Mouse (Mus musculus) spleen, postnatal 36 days (tissue): ENCODE results near the gene Kif7.

Experiments
- DNase-seq, 2 experiments: peaks; one replicate each; pipeline ENCODE4 v3.0.0; 2022; ENCODE audit warnings: low spot score in 2 of 2, mixed read lengths in 1 of 2

Kif7 gene

DNA sequence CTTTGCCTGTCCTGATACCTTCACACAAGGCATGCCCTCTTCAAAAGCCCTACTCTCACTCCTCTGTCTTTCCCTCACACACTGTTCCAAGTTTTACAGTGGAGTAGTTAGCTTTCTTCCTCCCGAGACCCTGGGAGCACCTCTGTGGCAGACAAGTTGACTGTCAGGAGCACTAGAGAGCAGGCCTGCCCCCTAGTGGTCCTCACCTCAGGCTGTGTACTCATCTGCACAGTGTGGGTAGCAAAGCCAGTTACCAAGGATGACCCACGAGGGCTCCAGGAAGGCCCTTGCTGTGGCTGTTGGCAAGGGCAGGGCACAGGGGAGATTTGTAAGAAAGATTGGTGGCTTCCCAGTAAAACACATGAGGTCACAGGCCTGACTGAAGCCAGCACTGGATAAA lies 11.6 kb upstream of the Kif7 start:
- DNase-seq = peak in 1 of 2 experiments; percentile 25

DNA sequence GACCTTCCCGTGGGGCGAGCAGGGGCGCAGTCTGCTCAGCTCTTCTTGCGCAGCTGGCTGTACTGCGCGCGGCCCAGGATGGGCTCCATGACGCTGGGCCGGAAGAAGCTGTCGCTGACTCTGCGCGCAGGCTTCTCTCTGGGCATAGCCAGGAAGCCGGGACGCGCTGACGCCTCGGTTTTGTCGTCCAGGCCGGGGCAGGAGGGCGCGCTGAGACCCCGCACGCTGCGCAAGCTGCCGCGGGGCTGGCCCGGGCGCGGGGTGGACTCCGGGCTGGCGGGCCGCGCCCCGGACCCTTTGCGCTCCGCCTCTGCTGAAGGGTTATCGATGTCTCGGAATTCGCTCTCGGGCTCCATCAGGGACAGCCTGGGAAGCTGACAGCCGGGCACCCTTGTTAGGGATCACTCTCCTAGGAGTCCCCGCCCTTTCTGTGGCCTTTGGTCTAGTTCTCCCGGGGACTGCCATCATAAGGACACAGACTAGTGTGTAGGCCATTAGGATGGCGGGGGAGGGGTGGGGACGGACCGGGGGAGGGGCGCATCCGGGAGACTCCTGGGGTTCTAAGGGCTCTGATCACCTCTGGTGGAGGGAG lies 6.0 kb upstream of the Kif7 start:
- peak in 1 of 2 experiments; percentile 14 for DNase-seq

DNA sequence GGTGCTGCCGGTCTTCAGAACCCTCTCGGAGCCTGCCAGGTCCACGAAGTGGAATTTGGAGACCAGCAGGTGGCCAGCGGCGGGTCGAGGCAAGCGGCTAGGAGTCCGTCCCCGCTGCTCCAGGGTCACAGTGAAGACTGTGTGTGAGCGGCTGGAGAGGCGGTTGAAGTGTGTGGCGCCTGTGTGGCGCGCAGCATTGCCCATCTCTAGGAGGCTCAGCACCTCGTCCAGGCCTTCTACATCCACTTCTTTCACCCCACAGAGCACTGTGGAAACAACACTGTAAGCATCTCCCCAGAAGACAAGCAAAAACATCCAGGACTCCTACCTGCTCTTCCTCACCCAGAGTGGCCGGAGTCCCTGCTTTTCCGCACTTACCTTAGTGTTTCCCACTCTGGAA lies 4.7 kb downstream of the Kif7 start:
- DNase-seq = no peak

DNA sequence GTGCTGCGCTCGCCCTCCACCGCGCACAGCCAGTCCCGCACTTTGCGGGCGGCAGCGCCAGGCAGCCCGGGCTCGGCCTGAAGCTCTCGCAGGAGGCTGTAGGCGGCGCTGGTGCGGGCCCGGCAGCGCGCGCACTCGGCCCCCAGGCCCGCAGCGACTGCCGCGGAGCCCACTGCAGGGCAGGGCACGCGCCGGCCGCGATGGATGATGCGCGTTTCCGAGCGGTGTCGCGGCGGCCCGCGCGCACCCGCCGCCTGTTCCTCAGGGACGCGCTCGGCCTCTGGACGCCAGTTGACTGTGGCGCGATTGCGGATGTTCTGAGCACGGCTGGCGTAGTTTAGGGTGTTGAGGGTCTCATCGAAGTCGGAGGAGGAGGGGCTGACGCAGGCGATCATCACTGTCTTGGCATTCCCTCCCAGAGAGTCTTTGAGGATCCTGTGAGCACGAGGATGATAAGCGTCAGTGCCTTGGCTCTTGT lies 5.4 kb downstream of the Kif7 start:
- DNase-seq = no peak

DNA sequence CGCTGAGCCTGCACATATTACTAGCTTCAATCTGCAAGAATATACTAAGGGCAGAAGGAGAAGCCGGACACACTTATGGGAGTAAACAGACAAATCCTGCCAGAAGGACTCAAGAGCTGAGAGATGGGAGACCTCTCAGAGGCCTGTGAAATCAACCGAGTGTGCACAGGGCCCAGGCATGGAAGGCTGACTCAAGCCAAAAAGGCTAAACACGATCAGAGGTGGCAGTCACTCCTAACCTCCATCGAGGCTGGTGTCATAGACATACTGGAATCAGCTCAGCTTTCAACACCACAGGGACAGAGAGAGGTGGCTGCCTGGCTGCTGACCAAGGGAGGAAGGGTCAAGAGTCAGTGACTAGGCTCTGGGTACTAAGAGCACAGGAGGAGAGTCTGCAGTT lies 10.3 kb downstream of the Kif7 start:
- DNase-seq = no peak

DNA sequence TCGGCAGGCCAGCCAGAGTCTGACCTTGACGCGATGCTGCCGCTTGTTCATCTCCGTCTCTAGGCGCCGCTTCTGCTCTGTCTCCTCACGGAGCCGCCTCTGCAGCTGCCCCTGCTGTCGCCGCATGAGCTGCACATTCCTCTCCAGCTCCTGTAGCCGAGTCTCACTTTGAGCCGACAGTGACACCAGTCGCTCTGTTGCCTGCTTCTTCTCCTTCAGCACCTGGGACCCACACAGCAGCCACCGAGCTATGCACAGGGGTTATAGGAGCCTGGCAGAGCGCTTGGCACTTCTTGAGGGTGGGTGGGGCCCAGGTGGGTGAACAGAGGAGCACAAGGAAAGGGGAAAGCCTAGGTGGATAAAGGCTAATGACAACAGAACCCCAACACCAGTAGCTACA lies 12.8 kb downstream of the Kif7 start:
- DNase-seq = no peak

DNA sequence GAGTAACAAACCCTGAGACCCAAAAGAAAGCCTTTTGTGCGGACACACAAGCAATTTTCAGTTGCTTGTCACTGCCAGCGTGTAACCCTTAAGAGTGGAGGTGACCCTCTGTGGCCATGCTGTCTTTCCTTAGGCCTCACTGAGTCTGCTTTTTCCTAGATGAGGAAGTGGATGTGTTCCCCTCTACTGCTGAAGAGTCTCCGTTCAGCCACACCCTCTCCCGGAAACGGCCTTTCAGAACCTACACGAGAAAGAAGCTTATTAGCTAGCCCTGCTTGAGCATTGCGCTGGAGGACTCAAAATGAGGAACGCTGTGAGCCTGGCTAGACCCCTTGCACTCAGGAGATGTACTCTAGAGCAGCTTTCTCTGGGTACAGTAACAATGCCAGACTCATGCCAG lies 19.0 kb downstream of the Kif7 start:
- DNase-seq = no peak

DNA sequence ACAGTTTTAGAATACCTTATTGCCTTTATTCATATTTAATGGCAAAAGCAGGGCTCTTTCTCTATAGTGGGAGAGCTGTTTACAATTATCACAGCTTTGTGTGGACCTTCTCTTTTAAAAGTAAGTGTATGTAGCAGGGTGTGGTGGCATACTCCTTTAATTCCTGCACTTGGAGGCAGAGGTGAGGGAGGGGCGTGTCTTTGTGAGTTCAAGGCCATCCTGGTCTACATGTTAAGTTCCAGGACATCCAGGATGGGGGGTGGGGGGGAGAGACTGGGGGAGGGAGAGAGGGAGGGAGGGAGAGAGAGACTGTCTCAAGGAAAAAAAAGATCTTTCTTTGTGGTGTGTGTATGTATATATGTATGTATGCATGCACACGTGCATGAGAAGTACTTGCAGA lies 35.3 kb downstream of the Kif7 start:
- DNase-seq = no peak

DNA sequence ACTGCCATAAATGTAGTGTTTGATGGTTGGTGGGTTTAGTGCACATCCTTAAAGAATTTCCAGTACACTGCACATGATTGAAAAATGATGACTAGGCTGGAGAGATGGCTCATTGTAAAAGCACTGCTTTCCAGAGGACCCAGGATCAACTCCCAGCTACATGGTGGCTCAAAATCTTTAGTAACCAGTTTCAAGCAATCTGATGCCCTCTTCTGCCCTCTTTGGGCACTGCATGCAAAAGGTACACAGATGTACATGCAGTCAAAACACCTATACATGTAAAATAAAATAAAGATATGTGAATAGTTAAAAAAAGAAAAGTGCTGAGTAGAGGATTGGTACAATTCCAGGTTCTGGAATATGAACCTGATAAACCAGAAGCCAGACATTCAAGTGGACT lies 36.3 kb downstream of the Kif7 start:
- no peak for DNase-seq

DNA sequence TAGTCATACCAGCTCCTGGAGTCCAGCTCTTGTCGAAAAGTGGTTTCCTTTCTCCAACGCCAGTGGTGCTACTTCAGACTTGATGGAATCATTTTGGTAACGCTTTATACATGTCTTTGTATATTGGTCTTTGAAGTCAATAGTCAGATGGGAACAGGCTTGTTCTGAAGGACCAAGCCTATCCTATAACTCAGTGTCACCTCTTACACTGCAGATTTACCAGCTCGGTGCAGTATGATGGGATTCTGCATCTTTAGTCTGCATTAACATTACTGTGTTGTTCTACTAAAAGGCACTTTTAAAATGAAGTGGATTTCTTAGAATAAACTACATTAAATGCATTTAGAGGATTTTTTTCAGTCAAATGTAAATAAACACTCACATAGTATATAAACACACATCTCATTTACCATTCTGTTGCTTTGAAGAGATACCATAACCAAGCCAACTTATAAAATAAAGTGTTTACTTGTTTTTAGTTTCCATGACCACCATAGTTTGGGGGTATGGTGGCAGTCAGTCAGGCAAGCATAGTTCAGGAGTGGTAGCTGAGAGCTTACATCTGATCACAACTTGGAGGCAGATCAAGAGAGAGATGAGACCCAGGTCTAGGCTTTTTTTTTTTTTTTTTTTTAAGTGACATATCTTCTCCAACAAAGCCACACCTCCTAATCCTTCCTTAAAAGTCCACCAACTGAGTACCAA lies 44.5 kb downstream of the Kif7 start:
- no peak for DNase-seq

DNA sequence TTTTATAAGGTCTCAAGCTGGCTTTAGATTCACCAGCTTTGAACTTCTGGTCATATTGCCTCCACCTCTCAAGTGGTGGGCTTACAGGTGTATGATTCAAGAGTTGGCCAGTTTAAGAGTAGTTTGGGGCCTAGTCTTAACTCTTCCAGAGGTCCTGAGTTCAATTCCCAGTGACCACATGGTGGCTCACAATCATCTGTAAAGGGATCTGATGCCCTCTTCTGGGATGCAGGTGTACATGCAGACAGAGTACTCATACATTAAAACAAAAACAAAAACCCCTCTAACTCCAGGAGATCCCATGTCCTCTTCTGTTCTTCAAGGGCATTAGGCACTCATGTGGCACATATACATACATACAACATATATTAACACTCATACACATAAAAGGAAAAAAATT lies 48.8 kb downstream of the Kif7 start:
- no peak for DNase-seq

DNA sequence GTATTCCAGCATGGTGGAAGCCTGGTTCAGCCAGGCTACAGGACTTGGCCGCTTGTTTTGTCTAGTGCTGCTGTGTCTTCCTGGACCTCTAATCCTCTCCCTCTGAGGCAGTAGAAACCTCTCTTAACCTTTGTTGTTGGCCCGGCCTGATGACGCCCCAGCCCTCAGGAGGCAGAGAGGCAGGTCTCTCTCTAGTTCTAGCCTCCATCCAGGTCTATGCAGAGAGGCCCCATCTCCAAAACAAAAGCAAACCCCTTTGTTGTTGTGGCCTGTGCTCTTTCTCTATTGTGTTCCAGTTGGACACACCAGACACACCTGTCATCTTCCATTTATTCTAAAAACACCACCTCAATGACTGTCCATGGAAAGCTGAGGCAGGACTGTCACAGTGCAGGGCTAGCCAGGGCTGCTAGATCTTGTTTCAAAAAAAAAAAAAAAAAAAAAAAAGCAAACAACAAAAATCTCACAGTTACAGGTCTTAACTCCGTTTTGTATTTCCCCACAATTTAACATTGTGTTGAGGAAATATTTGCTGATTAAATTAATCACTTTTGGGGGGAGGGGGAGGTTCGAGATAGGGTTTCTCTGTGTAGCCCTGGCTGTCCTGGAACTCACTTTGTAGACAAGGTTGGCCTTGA lies 54.1 kb downstream of the Kif7 start:
- no peak for DNase-seq

DNA sequence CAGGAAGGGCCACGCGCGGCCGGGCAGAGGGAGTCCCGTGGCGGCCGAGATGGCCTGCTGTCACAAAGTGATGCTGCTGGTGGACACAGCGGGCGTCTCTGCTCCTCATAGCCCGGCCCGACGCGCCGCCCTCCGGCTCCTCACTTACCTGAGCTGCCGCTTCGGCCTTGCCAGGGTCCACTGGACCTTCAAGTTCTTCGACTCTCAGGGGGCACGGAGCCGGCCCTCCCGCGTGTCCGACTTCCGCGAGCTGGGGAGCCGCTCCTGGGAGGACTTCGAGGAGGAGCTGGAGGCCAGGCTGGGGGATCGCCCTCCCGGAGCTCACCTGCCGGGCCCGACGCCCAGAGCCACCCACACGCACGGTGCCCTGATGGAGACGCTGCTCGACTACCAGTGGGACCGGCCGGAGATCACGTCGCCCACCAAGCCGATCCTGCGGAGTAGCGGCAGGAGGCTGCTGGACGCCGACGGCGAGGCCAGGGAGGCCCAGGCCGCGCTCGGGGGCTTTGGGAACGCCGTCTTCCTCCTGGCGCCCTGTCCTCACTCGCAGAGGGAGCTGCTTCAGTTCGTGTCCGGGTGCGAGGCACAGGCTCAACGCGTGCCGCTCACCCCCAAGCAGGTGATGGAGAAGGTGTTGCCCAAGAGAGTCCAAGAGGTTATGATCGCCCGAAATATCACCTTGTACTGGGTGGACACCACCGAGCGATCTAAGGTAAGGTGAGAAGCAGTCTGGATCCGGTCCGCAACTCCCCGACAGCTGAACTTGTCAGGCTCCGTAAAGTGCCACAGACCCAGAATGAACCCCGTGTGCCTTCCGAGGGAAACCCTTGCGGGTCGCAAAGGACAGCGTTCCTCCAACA lies 55.0 kb downstream of the Kif7 start:
- DNase-seq = no peak

DNA sequence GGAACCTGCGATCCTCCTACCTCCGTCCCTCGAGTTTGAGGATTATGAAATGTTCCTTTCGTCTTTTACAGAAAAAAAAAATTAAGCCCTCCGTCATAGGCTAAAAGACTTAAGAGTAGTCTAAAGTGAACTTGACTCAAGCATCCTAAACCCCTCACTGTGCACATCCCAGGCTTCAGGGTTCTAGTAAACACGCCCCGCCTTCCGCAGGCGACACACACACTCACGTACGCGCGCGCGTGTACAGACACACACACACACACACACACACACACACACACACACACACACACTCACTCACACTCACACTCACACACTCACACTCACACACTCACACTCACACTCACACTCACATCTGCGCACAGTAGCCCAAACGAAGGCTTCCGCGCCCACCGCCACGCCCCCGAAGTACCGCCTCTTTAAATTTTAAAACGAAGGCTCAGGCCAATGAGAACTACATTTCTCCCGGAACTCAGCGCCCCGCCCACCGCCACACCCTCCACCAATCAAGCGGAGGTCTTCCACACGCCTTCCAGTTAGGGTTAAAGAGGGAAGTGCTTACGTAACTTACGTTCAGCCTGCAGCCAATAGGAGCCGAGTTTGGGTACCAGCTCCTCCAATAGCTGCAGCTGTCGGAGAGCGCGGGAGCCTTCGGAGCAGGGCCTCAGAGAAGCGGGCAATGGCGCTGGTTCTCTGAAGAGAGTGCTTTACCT lies 55.8 kb downstream of the Kif7 start, which contains the start of gene Ticrr:
TSS of gene Ticrr (plus strand) at position 619 of the 713 bp plus-strand sequence.
- DNase-seq = peak; percentile 97 to 99

DNA sequence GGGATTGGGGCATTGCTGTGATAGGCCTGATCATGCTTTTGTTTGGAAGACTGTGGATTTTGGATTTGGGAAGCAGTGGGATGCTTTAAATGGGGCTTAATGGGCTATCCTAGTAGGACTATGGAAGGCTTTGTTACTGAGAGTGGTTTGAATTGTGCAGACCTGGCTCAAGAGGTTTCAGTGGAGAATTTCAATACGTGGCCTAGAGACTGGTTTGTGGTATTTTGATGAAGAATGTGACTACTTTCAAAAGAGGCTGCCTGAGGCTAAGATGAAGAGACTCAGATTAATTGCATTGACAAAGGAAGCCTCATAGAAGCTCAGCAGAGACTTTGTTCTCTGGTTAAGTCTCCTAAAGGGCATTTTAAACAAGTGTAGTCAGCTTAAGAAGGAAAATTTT lies 60.9 kb downstream of the Kif7 start:
- DNase-seq = no peak

DNA sequence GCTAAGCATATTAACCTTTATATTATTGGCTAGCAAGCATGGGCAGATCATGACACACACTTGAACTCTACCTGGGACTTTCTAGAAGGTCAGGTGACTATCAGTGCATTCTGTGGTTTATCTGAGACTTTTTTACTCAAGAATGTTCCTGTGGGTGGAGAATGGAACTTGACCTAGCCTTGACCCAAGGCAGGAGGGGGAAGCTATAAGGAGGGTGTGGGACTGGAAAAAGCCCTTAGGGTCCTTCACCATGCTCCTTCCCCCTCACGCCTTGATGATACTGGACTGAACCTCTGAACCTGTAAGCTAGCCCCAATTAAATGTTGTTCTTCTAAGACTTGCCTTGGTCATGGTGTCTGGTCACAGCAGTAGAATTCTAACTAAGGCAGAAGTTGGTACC lies 61.3 kb downstream of the Kif7 start:
- DNase-seq = no peak

DNA sequence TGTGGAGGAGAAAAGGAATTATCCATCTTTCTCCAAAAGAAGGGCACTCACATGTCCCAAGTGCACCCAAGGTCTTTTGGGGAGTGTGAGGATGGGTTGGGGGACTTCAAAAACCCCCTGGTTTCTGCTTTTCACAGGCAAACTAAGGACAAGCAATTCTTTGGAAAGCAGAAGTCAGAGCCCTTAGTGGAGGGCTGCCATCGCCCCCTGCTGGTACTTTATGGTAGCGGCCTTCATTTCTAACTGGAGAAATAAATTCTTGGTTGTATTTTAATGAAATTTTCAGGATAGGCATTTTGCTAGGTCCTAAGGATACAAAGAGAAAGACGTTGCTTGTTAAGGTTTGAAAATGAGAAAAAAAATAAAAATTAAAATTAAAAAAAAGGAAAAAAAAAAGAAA lies 66.5 kb downstream of the Kif7 start:
- DNase-seq = peak in 1 of 2 experiments; percentile 8
